In genomic region chr3:61243876-61244527, GRCm38 (mm10) we compare ENCODE assay signal across 8 mouse cellular contexts.
DNase-seq lines count a peak whose midpoint lies in the region; ATAC-seq and TF ChIP-seq lines count a peak whose summit lies in the region.

No protein-coding gene starts in this region.

- no peak overlapping the region for H3K9ac ChIP-seq in liver, adult 2 months (ENCODE audit: low read depth, low read length)
- H3K9ac ChIP-seq in liver, embryonic 11.5 days (ENCODE audit: low read depth, low read length) = no peak overlapping the region
- H3K9ac ChIP-seq in hindbrain, embryonic 15.5 days = no peak overlapping the region

- H3K4me1 ChIP-seq in liver, adult 2 months (ENCODE audit: control insufficient read depth, insufficient read depth, low read length) = no peaks in the 10 kb centered on the region
- H3K4me1 ChIP-seq in liver, embryonic 11.5 days (replicated peaks; ENCODE audit: control insufficient read depth, insufficient read depth, low read length) = no peaks in the 10 kb centered on the region
- H3K4me1 ChIP-seq in hindbrain, embryonic 15.5 days (replicated peaks) = no peaks in the 10 kb centered on the region

- H3K4me2 ChIP-seq in liver, embryonic 11.5 days = no peak overlapping the region
- no peak overlapping the region for H3K4me2 ChIP-seq in hindbrain, embryonic 15.5 days

- peak; percentile 30 for TF ChIP-seq CTCF in liver, adult 2 months (IDR thresholded peaks at IDR 0.05; ENCODE audit: low read depth, low read length)

- 20% methylated on average over 6 of the region's 6 CpGs for WGBS in liver, adult 2 months
- 23% methylated on average over 6 of the region's 6 CpGs for WGBS in liver, embryonic 11.5 days
- WGBS in hindbrain, embryonic 15.5 days = 19% methylated on average over 6 of the region's 6 CpGs

- no peaks in the 10 kb centered on the region for H3K9me3 ChIP-seq in liver, embryonic 11.5 days (ENCODE audit: control insufficient read depth, low read length)
- no peaks in the 10 kb centered on the region for H3K9me3 ChIP-seq in hindbrain, embryonic 15.5 days

- no peaks in the 10 kb centered on the region for H3K79me2 ChIP-seq in liver, adult 2 months (ENCODE audit: control insufficient read depth, insufficient read depth, low read length)

- H3K27me3 ChIP-seq in liver, adult 2 months (ENCODE audit: control insufficient read depth, insufficient read depth, low read length) = no peaks in the 10 kb centered on the region
- no peaks in the 10 kb centered on the region for H3K27me3 ChIP-seq in liver, embryonic 11.5 days (replicated peaks; ENCODE audit: control insufficient read depth, insufficient read depth, low read length)
- H3K27me3 ChIP-seq in hindbrain, embryonic 15.5 days = no peaks in the 10 kb centered on the region

- no peak overlapping the region for H3K4me3 ChIP-seq in liver, adult 2 months (ENCODE audit: insufficient read depth, low read depth, low read length)
- H3K4me3 ChIP-seq in liver, embryonic 11.5 days (ENCODE audit: low read depth, low read length) = no peak overlapping the region
- H3K4me3 ChIP-seq in hindbrain, embryonic 15.5 days = no peak overlapping the region

- H3K27ac ChIP-seq in liver, adult 2 months (replicated peaks; ENCODE audit: insufficient read depth, low read depth, low read length) = no peak overlapping the region
- no peak overlapping the region for H3K27ac ChIP-seq in liver, embryonic 11.5 days (ENCODE audit: low read depth, low read length)
- H3K27ac ChIP-seq in hindbrain, embryonic 15.5 days (replicated peaks) = no peak overlapping the region

- no peak for TF ChIP-seq POLR2A in liver, adult 2 months (IDR thresholded peaks at IDR 0.05; ENCODE audit: extremely low read depth, insufficient read depth, low read length)

- DNase-seq in adrenal gland, adult (ENCODE audit: inconsistent age in 2 of 2, low spot score in 1 of 2) = peak; percentile 10 to 67
- DNase-seq in adrenal gland, adult 18-20 months (ENCODE audit: low spot score in 2 of 2) = no peak
- peak; percentile 31 for DNase-seq in liver, adult 2 months (ENCODE audit: extremely low read depth, low read depth, low spot score)
- DNase-seq in liver, embryonic 11.5 days (ENCODE audit: low spot score) = no peak
- DNase-seq in lung, postnatal 10 days = peak; percentile 48
- DNase-seq in right cerebral cortex, postnatal 14 days = peak; percentile 25

- no peak for ATAC-seq in liver, embryonic 11.5 days (replicated peaks; ENCODE audit: low FRiP score)
- ATAC-seq in common myeloid progenitor, adult 5-6 weeks (replicated peaks; ENCODE audit: low read depth, poor library complexity, severe bottlenecking) = peak; percentile 50; the same call in 1 of the 2 replicates
- ATAC-seq in hindbrain, embryonic 15.5 days (ENCODE audit: low FRiP score, low read depth) = 0 out of 2 replicates have a peak, but pooled peaks have one; percentile 45

- no peaks in the 10 kb centered on the region for H3K36me3 ChIP-seq in liver, adult 2 months (ENCODE audit: control insufficient read depth, insufficient read depth, low read length)
- H3K36me3 ChIP-seq in liver, embryonic 11.5 days (ENCODE audit: control insufficient read depth, insufficient read depth, low read length) = no peaks in the 10 kb centered on the region
- no peaks in the 10 kb centered on the region for H3K36me3 ChIP-seq in hindbrain, embryonic 15.5 days

Comparison
In these comparisons a context has a peak if more than half of its experiments do, and no peak if none do; other contexts are left out.
1. DNase-seq: peak in adrenal gland, adult (2 of 2), liver, adult 2 months (single experiment), lung, postnatal 10 days (single experiment) and right cerebral cortex, postnatal 14 days (single experiment); none in adrenal gland, adult 18-20 months (0 of 2) and liver, embryonic 11.5 days (single experiment).